Mouse (Mus musculus) embryonic facial prominence, embryonic 11.5 days (tissue): ENCODE measurements at regions not wholly inside any gene's neighbourhood (a gene's known extent, or its start where the extent isn't known, plus 50 kb on each side); places are given as distances from the start of the nearest gene placed in this dataset.

Source experiments
- ATAC-seq: fragments of 200-750 bp; cut with Nextera tagmentation; replicated peaks from 2 replicates; pipeline ENCODE4 v1.8.0; 2017; ENCODE audit warnings: low read depth; ENCODE audit not compliant: insufficient number of reproducible peaks, low FRiP score, low TSS enrichment
- DNase-seq: peaks from one replicate; pipeline ENCODE4 v3.0.0-alpha.2; 2015; ENCODE audit warnings: low spot score
- H3K27ac ChIP-seq: fragments of 300-500 bp; sonication (generic); replicated peaks from 2 replicates; pipeline ENCODE4 v1.5.1; 2014; ENCODE audit warnings: mild to moderate bottlenecking, low read depth, low read length, control low read depth
- H3K27me3 ChIP-seq: fragments of 300-500 bp; sonication (generic); 2 replicates; pipeline ENCODE4 v1.6.1; 2014; ENCODE audit warnings: mild to moderate bottlenecking, low read length, moderate library complexity, mixed read lengths; ENCODE audit not compliant: control insufficient read depth, insufficient read depth
- H3K36me3 ChIP-seq: fragments of 300-500 bp; sonication (generic); replicated peaks from 2 replicates; pipeline ENCODE4 v1.6.1; 2014; ENCODE audit warnings: low read depth, mild to moderate bottlenecking, low read length, moderate library complexity, mixed read lengths; ENCODE audit not compliant: control insufficient read depth, insufficient read depth
- H3K4me1 ChIP-seq: fragments of 300-500 bp; sonication (generic); 2 replicates; pipeline ENCODE4 v1.6.1; 2014; ENCODE audit warnings: low read length, mixed read lengths; ENCODE audit not compliant: control insufficient read depth, insufficient read depth
- H3K4me2 ChIP-seq: fragments of 300-500 bp; sonication (generic); 2 replicates; pipeline ENCODE4 v1.6.1; 2014; ENCODE audit warnings: low read depth, mild to moderate bottlenecking, control low read depth, low read length, moderate library complexity
- H3K4me3 ChIP-seq: fragments of 300-500 bp; sonication (generic); 2 replicates; pipeline ENCODE4 v1.5.1; 2014; ENCODE audit warnings: low read depth, low read length, control low read depth
- H3K9ac ChIP-seq: fragments of 300-500 bp; sonication (generic); replicated peaks from 2 replicates; pipeline ENCODE4 v1.6.1; 2014; ENCODE audit warnings: mild to moderate bottlenecking, control low read depth, low read length
- H3K9me3 ChIP-seq: fragments of 300-500 bp; sonication (generic); replicated peaks from 2 replicates; pipeline ENCODE4 v1.6.1; 2016; ENCODE audit warnings: mild to moderate bottlenecking, low read length, inconsistent platforms, mixed read lengths; ENCODE audit not compliant: control insufficient read depth
- WGBS: fragments of 180-500 bp; shearing (Covaris S2); extraction: QIAGEN DNeasy Blood & Tissue Kit; methylation state at CpG from one replicate; pipeline ENCODE4 v1.1.7; 2014; 5-methylcytosine and 5-hydroxymethylcytosine counted together

GRCm38 (mm10) chr17:62546286-62546685, 334.8 kb downstream of the Efna5 start:
- peak; percentile 60 for DNase-seq
- ATAC-seq = no peak
- 33% methylated on average over 7 of the region's 7 CpGs for WGBS
- H3K4me2 ChIP-seq = no peak overlapping the region
- no peak overlapping the region for H3K27ac ChIP-seq
- no peaks in the 10 kb centered on the region for H3K9me3 ChIP-seq
- H3K36me3 ChIP-seq = no peaks in the 10 kb centered on the region
- H3K9ac ChIP-seq = no peak overlapping the region
- H3K27me3 ChIP-seq = no peaks in the 10 kb centered on the region
- H3K4me3 ChIP-seq = no peak overlapping the region
- no peaks in the 10 kb centered on the region for H3K4me1 ChIP-seq

DNA sequence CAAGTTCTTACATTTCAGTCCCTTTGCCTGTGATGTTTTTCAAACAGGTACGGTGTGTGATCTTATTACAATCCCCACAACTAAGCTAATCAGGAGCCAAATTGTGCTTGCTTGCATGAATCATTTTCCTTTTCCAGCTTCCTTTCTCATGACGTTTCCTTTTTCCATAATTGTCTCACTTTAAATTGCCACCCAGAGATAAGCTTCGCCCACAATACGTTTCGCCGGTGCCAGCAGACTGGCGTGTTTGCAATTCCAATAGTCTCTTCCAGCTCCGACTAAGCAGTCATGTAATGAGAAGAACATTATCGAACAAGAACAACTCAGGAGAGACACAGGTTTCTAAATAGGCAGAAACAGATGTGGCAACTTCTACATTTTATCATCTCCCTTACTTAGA, 335.8 kb downstream of the Efna5 start:
- no peak overlapping the region for H3K9ac ChIP-seq
- no peaks in the 10 kb centered on the region for H3K36me3 ChIP-seq
- no peak overlapping the region for H3K4me3 ChIP-seq
- DNase-seq (no peak), ATAC-seq (no peak)
- 51% methylated on average over 9 of the region's 9 CpGs for WGBS
- no peak overlapping the region for H3K4me2 ChIP-seq
- no peaks in the 10 kb centered on the region for H3K9me3 ChIP-seq
- H3K4me1 ChIP-seq = no peaks in the 10 kb centered on the region
- H3K27me3 ChIP-seq = no peaks in the 10 kb centered on the region
- H3K27ac ChIP-seq = no peak overlapping the region

DNA sequence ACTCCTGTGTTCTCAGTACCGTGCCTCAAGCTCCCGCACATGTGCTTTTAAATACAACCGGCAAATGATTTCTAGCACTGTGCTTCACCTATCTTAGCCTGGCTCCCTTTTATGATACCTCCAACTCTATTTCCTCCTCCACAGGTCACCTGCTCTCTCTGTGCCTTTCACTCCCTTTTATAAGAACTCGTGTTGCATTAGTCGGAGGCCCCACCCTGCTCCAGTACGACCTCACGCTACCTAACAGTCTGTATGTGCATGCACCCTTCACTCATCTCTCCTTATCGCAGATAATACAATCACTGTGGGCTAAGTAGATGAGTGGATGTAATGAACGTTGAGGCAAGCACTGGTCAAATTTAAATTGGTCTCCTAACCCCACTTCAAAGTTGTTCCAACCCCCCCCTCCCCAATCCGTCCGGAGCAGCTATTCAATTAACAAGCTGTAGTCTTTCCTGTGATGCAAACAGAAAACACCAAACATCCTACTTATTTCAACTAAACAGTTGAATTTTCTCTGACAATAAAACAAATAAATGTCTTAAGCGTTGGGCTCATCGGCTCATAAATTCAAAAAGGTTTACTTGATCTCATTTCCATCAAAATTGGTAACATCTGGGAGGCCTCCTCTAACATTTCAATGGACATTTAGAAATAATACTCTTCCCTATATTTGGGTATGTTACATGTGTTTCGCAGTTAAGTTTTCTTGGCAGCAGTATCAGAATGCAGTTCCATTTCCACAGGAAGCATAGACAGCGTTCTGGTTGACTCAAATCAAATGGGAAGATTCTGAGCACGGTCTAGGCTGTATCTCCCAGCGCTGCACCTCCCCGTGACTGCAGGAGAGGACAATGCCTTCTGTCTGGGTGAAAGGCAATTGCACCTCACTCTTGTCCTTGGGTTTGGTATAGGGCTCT, 337.8 kb downstream of the Efna5 start:
- no peak overlapping the region for H3K9ac ChIP-seq
- no peak for ATAC-seq
- H3K4me2 ChIP-seq = no peak overlapping the region
- H3K27me3 ChIP-seq = no peaks in the 10 kb centered on the region
- H3K36me3 ChIP-seq = no peaks in the 10 kb centered on the region
- no peak overlapping the region for H3K4me3 ChIP-seq
- H3K9me3 ChIP-seq = no peaks in the 10 kb centered on the region
- H3K27ac ChIP-seq = no peak overlapping the region
- peak; percentile 28 for DNase-seq
- WGBS = 74% methylated on average over 18 of the region's 18 CpGs
- no peaks in the 10 kb centered on the region for H3K4me1 ChIP-seq

- Histone ChIP-seq H3K4me3 (no peak overlapping the region), H3K27ac (no peak overlapping the region), H3K4me2 (no peak overlapping the region), H3K36me3 (no peaks in the 10 kb centered on the region), H3K27me3 (no peaks in the 10 kb centered on the region), H3K4me1 (no peaks in the 10 kb centered on the region), H3K9ac (no peak overlapping the region), H3K9me3 (no peaks in the 10 kb centered on the region)
- no peak for ATAC-seq
- WGBS = 91% methylated on average over 2 of the region's 2 CpGs
- DNase-seq = no peak
Observed at GRCm38 (mm10) chr17:62529911-62530310, 351.2 kb downstream of the Efna5 start.

GRCm38 (mm10) chr17:62527556-62527955, 353.6 kb downstream of the Efna5 start:
- H3K27ac ChIP-seq = no peak overlapping the region
- no peaks in the 10 kb centered on the region for H3K27me3 ChIP-seq
- no peaks in the 10 kb centered on the region for H3K9me3 ChIP-seq
- H3K9ac ChIP-seq = no peak overlapping the region
- H3K4me2 ChIP-seq = no peak overlapping the region
- 93% methylated on average over 2 of the region's 2 CpGs for WGBS
- H3K36me3 ChIP-seq = no peaks in the 10 kb centered on the region
- H3K4me3 ChIP-seq = no peak overlapping the region
- DNase-seq = no peak
- no peaks in the 10 kb centered on the region for H3K4me1 ChIP-seq
- ATAC-seq = no peak

- no peaks in the 10 kb centered on the region for H3K4me1 ChIP-seq
- no peaks in the 10 kb centered on the region for H3K9me3 ChIP-seq
- no peaks in the 10 kb centered on the region for H3K27me3 ChIP-seq
- H3K9ac ChIP-seq = no peak overlapping the region
- H3K27ac ChIP-seq = no peak overlapping the region
- ATAC-seq (no peak), DNase-seq (no peak)
- no peak overlapping the region for H3K4me2 ChIP-seq
- no peak overlapping the region for H3K4me3 ChIP-seq
- no peaks in the 10 kb centered on the region for H3K36me3 ChIP-seq
- whole genome bisulfite sequencing = 62% methylated on average over 3 of the region's 3 CpGs
Observed at GRCm38 (mm10) chr17:62513635-62514034, 367.5 kb downstream of the Efna5 start.

DNA sequence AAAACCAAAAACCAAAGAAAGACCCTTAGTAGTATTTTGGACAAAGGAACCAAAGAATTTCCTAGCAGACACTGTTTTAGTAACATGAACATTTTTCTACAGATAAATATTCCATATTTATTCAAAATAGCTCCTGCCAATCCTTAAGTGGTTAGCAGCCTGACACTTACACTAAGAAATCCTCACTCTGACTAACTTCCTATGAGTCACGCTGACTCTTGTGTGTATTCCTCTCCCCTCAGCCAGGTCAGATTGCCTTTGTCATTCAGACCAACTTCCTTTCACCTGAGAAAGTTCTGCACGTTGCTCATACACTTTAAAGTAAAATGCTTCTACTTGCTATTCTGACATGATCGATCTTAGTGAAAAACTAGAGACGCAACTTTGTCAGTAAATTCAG, 370.9 kb downstream of the Efna5 start:
- Histone ChIP-seq H3K4me2 (no peak overlapping the region), H3K27ac (no peak overlapping the region), H3K4me3 (no peak overlapping the region), H3K36me3 (no peaks in the 10 kb centered on the region), H3K9ac (no peak overlapping the region), H3K9me3 (no peaks in the 10 kb centered on the region), H3K27me3 (no peaks in the 10 kb centered on the region), H3K4me1 (no peaks in the 10 kb centered on the region)
- ATAC-seq = no peak
- 88% methylated on average over 4 of the region's 4 CpGs for WGBS
- no peak for DNase-seq

DNA sequence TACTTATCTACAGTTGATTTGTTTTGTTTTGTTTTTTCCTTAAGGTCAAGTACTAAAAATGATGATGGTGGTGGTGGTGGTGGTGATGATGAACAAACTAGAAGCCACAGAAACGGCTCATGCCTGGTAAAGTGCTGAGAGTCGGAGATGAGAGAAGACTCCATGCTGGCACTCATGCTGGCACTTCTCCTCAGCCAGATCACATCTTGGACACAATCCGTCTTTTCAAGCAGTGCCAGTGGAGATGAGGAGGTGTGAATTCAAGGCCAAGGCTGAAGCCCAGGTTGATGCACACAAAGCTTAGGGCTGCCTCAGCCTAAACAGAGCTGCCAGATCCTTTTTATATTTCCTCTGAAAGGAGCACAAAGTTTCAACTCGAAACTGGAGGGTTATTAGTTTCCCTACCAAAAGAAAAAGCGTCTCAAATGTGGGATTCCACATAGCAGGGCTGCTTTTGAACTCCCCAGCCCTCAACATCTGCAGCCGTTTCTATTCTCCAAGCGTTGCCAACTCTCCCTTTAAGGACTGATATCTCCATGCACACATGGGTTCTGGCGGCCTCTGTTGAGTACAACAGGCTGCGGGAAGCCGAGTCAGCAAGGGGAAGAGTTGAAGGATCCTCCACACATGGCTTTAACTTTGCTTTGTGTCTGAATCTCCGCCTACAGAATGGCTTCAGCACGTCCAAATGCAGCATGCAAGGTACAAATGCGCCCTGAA, 373.2 kb downstream of the Efna5 start:
- H3K27ac ChIP-seq = no peak overlapping the region
- no peaks in the 10 kb centered on the region for H3K27me3 ChIP-seq
- H3K9ac ChIP-seq = no peak overlapping the region
- H3K4me1 ChIP-seq = no peaks in the 10 kb centered on the region
- no peaks in the 10 kb centered on the region for H3K9me3 ChIP-seq
- H3K4me3 ChIP-seq = no peak overlapping the region
- ATAC-seq = no peak
- H3K4me2 ChIP-seq = no peak overlapping the region
- H3K36me3 ChIP-seq = no peaks in the 10 kb centered on the region
- WGBS = 78% methylated on average over 13 of the region's 13 CpGs
- DNase-seq = no peak
